Mouse (Mus musculus) midbrain, embryonic 14.5 days (tissue): Measurements from ENCODE around the gene Ssna1. TPM values are rescaled to one million over a fixed set of nuclear protein-coding genes. Genes with fewer than 3 reads are reported as not detected.
"Not testable (repeated sequence)": the region's sequence is repeated elsewhere in the genome, so short reads cannot be mapped to it uniquely, and the experiment has no call there.

ENCODE experiments used
- ATAC-seq: fragments of 200-750 bp; cut with Nextera tagmentation; 2 replicates; pipeline ENCODE4 v1.8.0; 2017; ENCODE audit warnings: moderate number of reproducible peaks, moderate library complexity; ENCODE audit not compliant: low FRiP score, low TSS enrichment
- DNase-seq: peaks from one replicate; pipeline ENCODE4 v3.0.0-alpha.2; 2015
- H3K27ac ChIP-seq: fragments of 300-500 bp; sonication (generic); replicated peaks from 2 replicates; pipeline ENCODE4 v1.5.1; 2014; ENCODE audit warnings: mild to moderate bottlenecking, low read depth, low read length, moderate library complexity
- H3K27me3 ChIP-seq: fragments of 300-500 bp; sonication (generic); 2 replicates; pipeline ENCODE4 v1.6.1; 2014; ENCODE audit warnings: low read length, control low read depth, mixed read lengths; ENCODE audit not compliant: control insufficient read depth, insufficient read depth
- H3K36me3 ChIP-seq: fragments of 300-500 bp; sonication (generic); 2 replicates; pipeline ENCODE4 v1.6.1; 2014; ENCODE audit warnings: low read length, control low read depth; ENCODE audit not compliant: control insufficient read depth, insufficient read depth
- H3K4me1 ChIP-seq: fragments of 300-500 bp; sonication (generic); 2 replicates; pipeline ENCODE4 v1.6.1; 2014; ENCODE audit warnings: mild to moderate bottlenecking, antibody characterized with exemption, low read length, control low read depth; ENCODE audit not compliant: control insufficient read depth, insufficient read depth
- H3K4me2 ChIP-seq: fragments of 300-500 bp; sonication (generic); 2 replicates; pipeline ENCODE4 v1.6.1; 2014; ENCODE audit warnings: mild to moderate bottlenecking, low read length, moderate library complexity
- H3K4me3 ChIP-seq: fragments of 300-500 bp; sonication (generic); replicated peaks from 2 replicates; pipeline ENCODE4 v1.5.1; 2014; ENCODE audit warnings: low read depth, low read length
- H3K9ac ChIP-seq: fragments of 300-500 bp; sonication (generic); replicated peaks from 2 replicates; pipeline ENCODE4 v1.6.1; 2014; ENCODE audit warnings: mild to moderate bottlenecking, low read length, moderate library complexity
- H3K9me3 ChIP-seq: fragments of 300-500 bp; sonication (generic); 2 replicates; pipeline ENCODE4 v1.6.1; 2016; ENCODE audit warnings: low read length, control low read depth, mixed read lengths; ENCODE audit not compliant: control insufficient read depth
- WGBS: fragments of 180-500 bp; shearing (Covaris S2); extraction: QIAGEN DNeasy Blood & Tissue Kit; methylation state at CpG from one replicate; pipeline ENCODE4 v1.1.7; 2014; 5-methylcytosine and 5-hydroxymethylcytosine counted together
- polyA plus RNA-seq: library from polyadenylated mRNA; unstranded; fragments of >200 nt; fragmentation: Nextera tagmentation; extraction: Ambion mirVana; gene quantifications from 2 replicates; pipeline ENCODE4 v1.2.1, GENCODE M21; 2014

The Ssna1 gene
- polyA plus RNA-seq, 1 experiment from 2014 or later = 196 TPM

- Histone ChIP-seq H3K4me1 (peaks cover 22% of the 10 kb centered on the region), H3K4me3 (no peak overlapping the region)
- no peak for ATAC-seq
Observed at GRCm38 (mm10) chr2:25258887-25259286, 13.4 kb downstream of the Ssna1 start.

GRCm38 (mm10) chr2:25257250-25257649 is 15.0 kb downstream of the Ssna1 start:
- not testable (repeated sequence) for H3K27me3 ChIP-seq, DNase-seq, H3K4me3 ChIP-seq, H3K4me2 ChIP-seq, H3K27ac ChIP-seq, H3K36me3 ChIP-seq, H3K9ac ChIP-seq, ATAC-seq, H3K9me3 ChIP-seq
- 92% methylated on average over 5 of the region's 5 CpGs for WGBS
- H3K4me1 ChIP-seq = peaks cover 13% of the 10 kb centered on the region

More at GRCm38 (mm10) chr2:25258887-25259286, 13.4 kb downstream of the Ssna1 start:
- Histone ChIP-seq H3K4me2 (no peak overlapping the region), H3K27ac (no peak overlapping the region), H3K36me3 (no peaks in the 10 kb centered on the region), H3K27me3 (peaks cover 3% of the 10 kb centered on the region), H3K9ac (no peak overlapping the region), H3K9me3 (no peaks in the 10 kb centered on the region)
- WGBS = 55% methylated on average over 2 of the region's 2 CpGs
- no peak for DNase-seq

GRCm38 (mm10) chr2:25256443-25257109 is 15.7 kb downstream of the Ssna1 start:
- not testable (repeated sequence) for H3K9me3 ChIP-seq, H3K27me3 ChIP-seq, H3K36me3 ChIP-seq, ATAC-seq, DNase-seq, H3K27ac ChIP-seq
- H3K4me1 ChIP-seq = peaks cover 13% of the 10 kb centered on the region
- H3K9ac ChIP-seq = peak overlapping the region; percentile 84; the same call in 1 of the 2 replicates
- 68% methylated on average over 10 of the region's 12 CpGs for WGBS
- peak overlapping the region; percentile 92 for H3K4me3 ChIP-seq
- H3K4me2 ChIP-seq = peak overlapping the region; percentile 98

GRCm38 (mm10) chr2:25255284-25255779 is 16.9 kb downstream of the Ssna1 start, which contains the start of gene Tmem203:
TSS of gene Tmem203 (plus strand) at chr2:25255439.
- H3K36me3 ChIP-seq = peaks cover 22% of the 10 kb centered on the region
- under 1% methylated on average over 38 of the region's 39 CpGs for WGBS
- peak within 1 kb of the TSS; percentile 84 for H3K9ac ChIP-seq
- H3K4me1 ChIP-seq = peaks cover 13% of the 10 kb centered on the region
- H3K9me3 ChIP-seq = no peaks in the 10 kb centered on the region
- peak within 1 kb of the TSS; percentile 98 for H3K4me2 ChIP-seq
- H3K4me3 ChIP-seq = peak within 1 kb of the TSS; percentile 92
- H3K27me3 ChIP-seq = no peaks in the 10 kb centered on the region
- peak within 1 kb of the TSS; percentile 80 for H3K27ac ChIP-seq
- peak; percentile 93 for ATAC-seq
- DNase-seq = peak; percentile 96

GRCm38 (mm10) chr2:25252331-25252730 is 19.9 kb downstream of the Ssna1 start:
- ATAC-seq (no peak), DNase-seq (no peak)
- H3K27ac ChIP-seq = no peak overlapping the region
- H3K9ac ChIP-seq = no peak overlapping the region
- 92% methylated on average over 1 of the region's 1 CpGs for WGBS
- H3K9me3 ChIP-seq = no peaks in the 10 kb centered on the region
- H3K36me3 ChIP-seq = peaks cover 48% of the 10 kb centered on the region
- H3K4me3 ChIP-seq = no peak overlapping the region
- peaks cover 13% of the 10 kb centered on the region for H3K4me1 ChIP-seq
- no peak overlapping the region for H3K4me2 ChIP-seq
- no peaks in the 10 kb centered on the region for H3K27me3 ChIP-seq

- DNase-seq (no peak), ATAC-seq (no peak)
- no peaks in the 10 kb centered on the region for H3K9me3 ChIP-seq
- H3K4me2 ChIP-seq = no peak within 1 kb of the TSS
- WGBS = 93% methylated on average over 10 of the region's 10 CpGs
- H3K4me1 ChIP-seq = peaks cover 14% of the 10 kb centered on the region
- H3K36me3 ChIP-seq = peaks cover 66% of the 10 kb centered on the region
- H3K4me3 ChIP-seq = no peak within 1 kb of the TSS
- H3K9ac ChIP-seq = no peak within 1 kb of the TSS
- H3K27ac ChIP-seq = no peak within 1 kb of the TSS
- H3K27me3 ChIP-seq = no peaks in the 10 kb centered on the region
Observed at GRCm38 (mm10) chr2:25246183-25247072, 25.8 kb downstream of the Ssna1 start, which contains the start of gene AL732309.1. TSS of gene AL732309.1 (minus strand) at chr2:25246863.

- no peaks in the 10 kb centered on the region for H3K27me3 ChIP-seq
- H3K27ac ChIP-seq = no peak overlapping the region
- no peak for DNase-seq
- H3K4me2 ChIP-seq = no peak overlapping the region
- 92% methylated on average over 4 of the region's 4 CpGs for WGBS
- peaks cover 46% of the 10 kb centered on the region for H3K36me3 ChIP-seq
- H3K4me3 ChIP-seq = no peak overlapping the region
- H3K9me3 ChIP-seq = no peaks in the 10 kb centered on the region
- peaks cover 19% of the 10 kb centered on the region for H3K4me1 ChIP-seq
- ATAC-seq = no peak
- no peak overlapping the region for H3K9ac ChIP-seq
Observed at GRCm38 (mm10) chr2:25244144-25244543, 28.1 kb downstream of the Ssna1 start.

- peaks cover 39% of the 10 kb centered on the region for H3K36me3 ChIP-seq
- no peaks in the 10 kb centered on the region for H3K9me3 ChIP-seq
- H3K4me3 ChIP-seq = peak overlapping the region; percentile 69
- H3K27ac ChIP-seq = no peak overlapping the region
- H3K4me1 ChIP-seq = peaks cover 19% of the 10 kb centered on the region
- no peaks in the 10 kb centered on the region for H3K27me3 ChIP-seq
- WGBS = 79% methylated on average over 8 of the region's 8 CpGs
- DNase-seq (no peak), ATAC-seq (no peak)
- peak overlapping the region; percentile 81 for H3K9ac ChIP-seq
- peak overlapping the region; percentile 82 for H3K4me2 ChIP-seq
Observed at GRCm38 (mm10) chr2:25243342-25243741, 28.9 kb downstream of the Ssna1 start.
